ENCODE assay signal across 11 mouse cellular contexts in genomic region chr19:23771971-23772370, GRCm38 (mm10). TPM values are rescaled to one million over a fixed set of nuclear protein-coding genes. Genes with fewer than 3 reads are reported as not detected.
DNase-seq lines count a peak whose midpoint lies in the region; ATAC-seq and TF ChIP-seq lines count a peak whose summit lies in the region.
"Had no signal": no experiment of that assay in that cellular context is flagged by ENCODE, and none has a peak within 500 bp of the region (broad histone marks: within the 10 kb centered on the region; RNA-seq: fewer than 3 reads in every experiment).

No protein-coding gene starts in this region.

- CTCF ChIA-PET in Patski (lab: Charles Lee), result interaction anchor here (1.2 to 7.2 kb wide), 3 partner anchors 13 to 237 kb away, joined by 3 to 41 read pairs (median 4); partner anchors contain the start of gene Apba1

- TF ChIP-seq CTCF in Patski (IDR thresholded peaks at IDR 0.05), result peak; percentile 70

- POLR2A ChIA-PET in Patski (lab: Charles Lee), result no interaction called here

- H3K27me3 ChIP-seq in Patski, result peaks cover 23% of the 10 kb centered on the region
- H3K27me3 ChIP-seq: hindbrain, embryonic 15.5 days; limb, embryonic 13.5 days; stomach, embryonic 15.5 days had no signal

- in situ Hi-C loops in Patski (cut with MboI; ENCODE audit: low pct_unique_long_range_greater_than_20kb), result loop anchor here (25.0 kb wide), 1 partner anchor 210 kb away; no protein-coding TSS in a partner anchor

- no peak for ATAC-seq in Patski
- peak; percentile 66 for ATAC-seq in megakaryocyte progenitor cell, adult 5-6 weeks (replicated peaks; ENCODE audit: poor library complexity)

- DNase-seq in kidney, adult 9 months, result peak; percentile 10
- no peak for DNase-seq in kidney, postnatal 14 days
- DNase-seq in CD4-positive helper T cell, adult 2 months (ENCODE audit: low read depth, low spot score), result peak; percentile 12
- DNase-seq in Patski (ENCODE audit: low read depth, low spot score), result no peak
- no peak for DNase-seq in ovary, postnatal 10 days (ENCODE audit: low spot score)
- no peak for DNase-seq in gastrocnemius, postnatal 10 days
- DNase-seq in urinary bladder, postnatal 4 days (ENCODE audit: low spot score in 2 of 2), result no peak

RNA-seq across cellular contexts. Expression of gene Apba1, which starts 13.3 kb away (rescaled TPM):
- 0.03 TPM for polyA plus RNA-seq in Patski (2021)
- 7.8 and 15.1 TPM in 2 replicates for total RNA-seq in megakaryocyte progenitor cell, adult 5-6 weeks (2015)
- total RNA-seq in megakaryocyte progenitor cell, adult 5-6 weeks (2017), result 8.7 and 11.2 TPM in 2 replicates
- 1 to 10 TPM; 3.6 to 4.2 TPM for total RNA-seq in gastrocnemius, postnatal 10 days (2021)

Comparison
In these comparisons a context has a peak if more than half of its experiments do, and no peak if none do; other contexts are left out.
1. DNase-seq: peak in kidney, adult 9 months (single experiment) and CD4-positive helper T cell, adult 2 months (single experiment); none in kidney, postnatal 14 days (single experiment), Patski (single experiment), ovary, postnatal 10 days (single experiment), gastrocnemius, postnatal 10 days (single experiment) and urinary bladder, postnatal 4 days (0 of 2).